Mouse (Mus musculus) heart, embryonic 12.5 days (tissue): ENCODE results near the gene Dok5. TPM values are rescaled to one million over a fixed set of nuclear protein-coding genes. Genes with fewer than 3 reads are reported as not detected.
A peak's percentile ranks its signal among the peaks of the same experiment; 100 is the strongest.

Experiments used
- ATAC-seq: fragments of 200-750 bp; cut with Nextera tagmentation; 2 replicates; pipeline ENCODE4 v1.8.0; 2017; ENCODE audit warnings: moderate TSS enrichment, moderate library complexity; ENCODE audit not compliant: insufficient number of reproducible peaks, low FRiP score
- H3K27ac ChIP-seq: fragments of 300-500 bp; sonication (generic); 2 replicates; pipeline ENCODE4 v1.5.1; 2016; ENCODE audit warnings: mild to moderate bottlenecking, moderate library complexity; ENCODE audit not compliant: poor library complexity, severe bottlenecking
- H3K27me3 ChIP-seq: fragments of 300-500 bp; sonication (generic); replicated peaks from 2 replicates; pipeline ENCODE4 v1.6.1; 2016; ENCODE audit warnings: mild to moderate bottlenecking, moderate library complexity
- H3K36me3 ChIP-seq: fragments of 300-500 bp; sonication (generic); 2 replicates; pipeline ENCODE4 v1.6.1; 2016; ENCODE audit warnings: mild to moderate bottlenecking, moderate library complexity
- H3K4me1 ChIP-seq: fragments of 300-500 bp; sonication (generic); replicated peaks from 2 replicates; pipeline ENCODE4 v1.6.1; 2016; ENCODE audit warnings: mild to moderate bottlenecking
- H3K4me2 ChIP-seq: fragments of 300-500 bp; sonication (generic); 2 replicates; pipeline ENCODE4 v1.6.1; 2016; ENCODE audit warnings: mild to moderate bottlenecking, moderate library complexity
- H3K4me3 ChIP-seq: fragments of 300-500 bp; sonication (generic); 2 replicates; pipeline ENCODE4 v1.5.1; 2016; ENCODE audit warnings: mild to moderate bottlenecking
- H3K9ac ChIP-seq: fragments of 300-500 bp; sonication (generic); 2 replicates; pipeline ENCODE4 v1.6.1; 2016; ENCODE audit warnings: mild to moderate bottlenecking, moderate library complexity
- H3K9me3 ChIP-seq: fragments of 300-500 bp; sonication (generic); replicated peaks from 2 replicates; pipeline ENCODE4 v1.6.1; 2016; ENCODE audit warnings: mild to moderate bottlenecking, moderate library complexity
- WGBS: fragments of 180-500 bp; shearing (Covaris S2); methylation state at CpG from one replicate; pipeline ENCODE4 v1.1.7; 2016; 5-methylcytosine and 5-hydroxymethylcytosine counted together
- polyA plus RNA-seq: library from polyadenylated mRNA; unstranded; fragments of >200 nt; fragmentation: Nextera tagmentation; extraction: Ambion mirVana; gene quantifications from 2 replicates; pipeline ENCODE4 v1.2.1, GENCODE M21; 2016

Dok5 gene
- polyA plus RNA-seq, 1 experiment from 2014 or later = 7.5 TPM

GRCm38 (mm10) chr2:170724136-170724535 lies 7.5 kb upstream of the Dok5 start:
- no peak for ATAC-seq
- Histone ChIP-seq H3K9me3 (no peaks in the 10 kb centered on the region), H3K4me2 (no peak overlapping the region), H3K27ac (no peak overlapping the region), H3K9ac (no peak overlapping the region), H3K4me3 (no peak overlapping the region), H3K27me3 (no peaks in the 10 kb centered on the region), H3K36me3 (no peaks in the 10 kb centered on the region), H3K4me1 (peaks cover 19% of the 10 kb centered on the region)
- WGBS = 53% methylated on average over 13 of the region's 13 CpGs

- no peak overlapping the region for H3K9ac ChIP-seq
- no peak overlapping the region for H3K4me3 ChIP-seq
- no peaks in the 10 kb centered on the region for H3K9me3 ChIP-seq
- H3K27ac ChIP-seq = no peak overlapping the region
- no peak for ATAC-seq
- WGBS = 66% methylated on average over 11 of the region's 11 CpGs
- no peak overlapping the region for H3K4me2 ChIP-seq
- H3K27me3 ChIP-seq = no peaks in the 10 kb centered on the region
- H3K4me1 ChIP-seq = peaks cover 20% of the 10 kb centered on the region
- H3K36me3 ChIP-seq = no peaks in the 10 kb centered on the region
These were observed 6.9 kb upstream of the Dok5 start for GRCm38 (mm10) chr2:170724716-170725115.

GRCm38 (mm10) chr2:170725796-170726195 lies 5.8 kb upstream of the Dok5 start:
- no peak overlapping the region for H3K27ac ChIP-seq
- ATAC-seq = no peak
- no peak overlapping the region for H3K4me3 ChIP-seq
- peaks cover 21% of the 10 kb centered on the region for H3K4me1 ChIP-seq
- H3K36me3 ChIP-seq = no peaks in the 10 kb centered on the region
- no peaks in the 10 kb centered on the region for H3K9me3 ChIP-seq
- no peak overlapping the region for H3K4me2 ChIP-seq
- no peaks in the 10 kb centered on the region for H3K27me3 ChIP-seq
- H3K9ac ChIP-seq = no peak overlapping the region
- 81% methylated on average over 5 of the region's 5 CpGs for WGBS

DNA sequence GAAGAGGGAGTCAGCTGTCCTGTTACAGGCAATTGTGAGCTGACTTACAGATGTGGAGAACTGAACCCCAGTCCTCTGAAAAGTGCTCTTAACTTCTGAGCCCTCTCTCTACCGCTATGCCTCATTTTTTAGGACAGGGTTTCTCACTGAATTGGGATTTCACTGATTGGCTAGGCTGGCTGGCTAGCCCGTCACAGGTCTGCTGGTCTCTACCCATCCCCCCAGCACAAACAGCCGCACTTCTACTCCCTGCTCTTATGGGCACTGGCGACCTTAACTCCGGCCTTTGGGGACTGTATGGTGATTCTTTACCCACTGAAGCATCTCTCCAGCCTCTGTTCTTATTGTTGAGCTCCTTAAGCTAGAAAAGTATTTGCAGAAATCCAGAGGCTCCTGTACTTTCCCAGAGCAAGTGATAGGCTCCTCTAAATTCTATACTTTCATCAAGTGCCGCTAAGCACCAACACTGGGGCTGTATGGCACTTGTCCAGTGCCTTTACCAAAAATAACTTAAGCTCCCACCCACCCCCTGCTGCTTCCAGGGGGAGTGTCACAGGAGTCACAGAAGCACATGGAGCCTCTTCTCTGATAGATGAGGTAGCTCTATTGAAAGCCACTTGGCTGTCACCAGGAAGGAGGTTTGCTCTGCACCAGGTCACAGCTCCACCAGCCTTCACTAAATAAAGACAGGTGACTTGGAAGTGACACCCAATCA lies 4.5 kb upstream of the Dok5 start:
- no peaks in the 10 kb centered on the region for H3K27me3 ChIP-seq
- 32% methylated on average over 6 of the region's 6 CpGs for WGBS
- H3K27ac ChIP-seq = peak overlapping the region; percentile 28; the same call in 1 of the 2 replicates
- H3K4me2 ChIP-seq = peak overlapping the region; percentile 51
- peaks cover 21% of the 10 kb centered on the region for H3K4me1 ChIP-seq
- no peak for ATAC-seq
- H3K4me3 ChIP-seq = no peak overlapping the region
- H3K36me3 ChIP-seq = no peaks in the 10 kb centered on the region
- no peak overlapping the region for H3K9ac ChIP-seq
- no peaks in the 10 kb centered on the region for H3K9me3 ChIP-seq

- H3K27ac ChIP-seq = no peak overlapping the region
- no peaks in the 10 kb centered on the region for H3K9me3 ChIP-seq
- WGBS = 89% methylated on average over 9 of the region's 9 CpGs
- no peaks in the 10 kb centered on the region for H3K36me3 ChIP-seq
- no peak overlapping the region for H3K9ac ChIP-seq
- no peak for ATAC-seq
- peaks cover 24% of the 10 kb centered on the region for H3K4me1 ChIP-seq
- H3K4me3 ChIP-seq = no peak overlapping the region
- H3K27me3 ChIP-seq = no peaks in the 10 kb centered on the region
- H3K4me2 ChIP-seq = no peak overlapping the region
These were observed 2.7 kb upstream of the Dok5 start for GRCm38 (mm10) chr2:170728864-170729263.

GRCm38 (mm10) chr2:170729661-170730060 lies 1.9 kb upstream of the Dok5 start:
- Histone ChIP-seq H3K9me3 (no peaks in the 10 kb centered on the region), H3K27me3 (no peaks in the 10 kb centered on the region), H3K4me3 (no peak overlapping the region), H3K4me1 (peaks cover 24% of the 10 kb centered on the region), H3K36me3 (no peaks in the 10 kb centered on the region), H3K4me2 (no peak overlapping the region), H3K27ac (no peak overlapping the region), H3K9ac (no peak overlapping the region)
- no peak for ATAC-seq
- 17% methylated on average over 2 of the region's 2 CpGs for WGBS

DNA sequence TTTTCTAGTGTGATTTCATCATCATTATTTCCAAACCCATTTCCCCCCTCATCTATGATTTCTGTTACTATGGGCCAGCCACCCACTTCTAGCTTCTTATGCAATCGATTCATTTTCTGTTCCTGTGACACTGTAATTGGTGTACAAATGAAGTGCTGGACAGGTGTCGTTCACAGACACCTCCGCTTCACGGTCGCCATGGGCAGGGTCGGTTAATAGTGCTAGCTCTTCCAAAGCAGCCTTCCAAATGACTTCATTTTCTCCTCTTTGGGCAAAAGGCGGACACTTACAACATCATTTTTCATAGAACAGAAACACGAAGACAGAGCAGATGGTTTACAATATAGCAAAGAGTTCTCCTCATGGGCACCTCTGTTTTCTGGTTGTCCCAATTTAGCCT lies 1.5 kb upstream of the Dok5 start:
- WGBS = 93% methylated on average over 8 of the region's 8 CpGs
- H3K27ac ChIP-seq = no peak overlapping the region
- no peak overlapping the region for H3K9ac ChIP-seq
- H3K36me3 ChIP-seq = no peaks in the 10 kb centered on the region
- no peak overlapping the region for H3K4me3 ChIP-seq
- no peaks in the 10 kb centered on the region for H3K27me3 ChIP-seq
- peaks cover 24% of the 10 kb centered on the region for H3K4me1 ChIP-seq
- H3K4me2 ChIP-seq = no peak overlapping the region
- H3K9me3 ChIP-seq = no peaks in the 10 kb centered on the region
- no peak for ATAC-seq

- Histone ChIP-seq H3K27ac (no peak overlapping the region), H3K9ac (no peak overlapping the region), H3K4me1 (peaks cover 30% of the 10 kb centered on the region), H3K9me3 (no peaks in the 10 kb centered on the region), H3K27me3 (no peaks in the 10 kb centered on the region), H3K4me3 (no peak overlapping the region), H3K36me3 (no peaks in the 10 kb centered on the region), H3K4me2 (no peak overlapping the region)
- 59% methylated on average over 13 of the region's 13 CpGs for WGBS
- no peak for ATAC-seq
These were observed 826 bp upstream of the Dok5 start for GRCm38 (mm10) chr2:170730781-170731180.

DNA sequence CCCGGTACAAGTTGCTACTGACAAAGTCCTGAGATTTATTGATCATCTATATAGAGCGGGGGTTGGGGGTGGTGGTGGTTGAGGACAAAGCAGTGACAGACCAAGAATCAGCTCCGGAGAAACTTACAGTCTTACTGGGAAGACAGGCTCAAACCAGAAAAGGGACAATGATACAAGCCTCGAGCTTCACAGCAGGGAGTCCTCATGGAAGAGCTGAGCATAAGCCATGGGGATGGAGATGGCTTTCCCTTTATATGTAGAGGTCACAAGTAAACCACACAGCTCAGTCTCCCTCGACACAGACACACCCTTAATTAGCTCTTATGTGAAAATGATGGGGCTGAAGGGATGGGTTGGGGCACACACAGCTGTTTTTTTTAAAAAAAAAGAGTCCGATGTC lies 402 bp upstream of the Dok5 start:
- no peak overlapping the region for H3K27ac ChIP-seq
- H3K4me3 ChIP-seq = peak overlapping the region; percentile 59
- peaks cover 30% of the 10 kb centered on the region for H3K4me1 ChIP-seq
- no peaks in the 10 kb centered on the region for H3K27me3 ChIP-seq
- 26% methylated on average over 6 of the region's 6 CpGs for WGBS
- H3K9me3 ChIP-seq = no peaks in the 10 kb centered on the region
- 0 out of 2 replicates have a peak, but pooled peaks have one; percentile 12 for ATAC-seq
- peak overlapping the region; percentile 84 for H3K4me2 ChIP-seq
- peak overlapping the region; percentile 34 for H3K9ac ChIP-seq
- H3K36me3 ChIP-seq = no peaks in the 10 kb centered on the region

DNA sequence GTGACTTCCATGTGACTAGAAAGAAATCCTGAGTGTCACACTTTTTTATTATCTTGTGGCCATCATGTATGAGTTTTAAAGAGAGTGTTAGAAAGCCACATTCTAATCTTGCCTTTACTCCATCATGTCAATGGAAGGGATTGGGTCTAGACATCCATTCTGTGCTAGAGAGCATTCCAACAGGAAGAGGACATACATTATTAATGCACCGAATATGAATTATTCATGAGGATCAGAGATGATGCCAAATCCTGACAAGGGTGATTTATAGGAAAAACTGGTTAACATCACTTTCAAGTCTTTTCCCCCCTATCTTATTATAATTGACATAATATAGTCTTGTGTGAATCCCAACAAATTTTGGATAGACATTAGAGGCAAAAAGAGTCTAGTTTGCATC lies 2.1 kb downstream of the Dok5 start:
- Histone ChIP-seq H3K4me1 (peaks cover 14% of the 10 kb centered on the region), H3K27ac (no peak overlapping the region), H3K4me2 (no peak overlapping the region), H3K9me3 (no peaks in the 10 kb centered on the region), H3K9ac (no peak overlapping the region), H3K36me3 (no peaks in the 10 kb centered on the region), H3K27me3 (no peaks in the 10 kb centered on the region), H3K4me3 (no peak overlapping the region)
- ATAC-seq = no peak
- WGBS = 86% methylated on average over 1 of the region's 1 CpGs

DNA sequence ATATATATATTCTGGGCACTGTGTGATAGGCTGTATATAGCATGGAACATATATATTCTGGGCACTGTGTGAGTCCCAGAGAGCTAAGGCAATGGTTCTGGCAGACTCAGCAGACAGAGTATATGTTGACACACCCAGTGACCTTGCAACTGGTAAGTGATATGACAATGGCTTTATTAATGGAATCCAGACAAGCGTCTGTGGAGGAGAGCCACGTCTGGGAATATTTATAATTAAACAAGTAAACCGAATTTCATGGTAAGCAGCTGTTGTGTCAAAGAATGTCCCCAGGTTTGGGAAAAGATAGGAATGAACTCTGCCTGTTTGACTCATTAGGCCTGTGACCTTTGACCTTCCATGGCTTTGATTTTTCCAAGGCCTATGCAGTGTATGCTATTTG lies 2.8 kb downstream of the Dok5 start:
- WGBS = 53% methylated on average over 3 of the region's 3 CpGs
- H3K9ac ChIP-seq = no peak overlapping the region

GRCm38 (mm10) chr2:170738446-170738845 lies 6.8 kb downstream of the Dok5 start:
- WGBS = 81% methylated on average over 9 of the region's 9 CpGs
- Histone ChIP-seq H3K9ac (no peak overlapping the region), H3K4me2 (no peak overlapping the region), H3K4me1 (peaks cover 26% of the 10 kb centered on the region), H3K4me3 (no peak overlapping the region), H3K9me3 (no peaks in the 10 kb centered on the region), H3K27me3 (no peaks in the 10 kb centered on the region), H3K36me3 (no peaks in the 10 kb centered on the region), H3K27ac (no peak overlapping the region)
- no peak for ATAC-seq

More for the DNA sequence above, 2.8 kb downstream of the Dok5 start:
- Histone ChIP-seq H3K4me3 (no peak overlapping the region), H3K4me1 (peaks cover 14% of the 10 kb centered on the region), H3K27ac (no peak overlapping the region), H3K4me2 (no peak overlapping the region), H3K36me3 (no peaks in the 10 kb centered on the region), H3K27me3 (no peaks in the 10 kb centered on the region), H3K9me3 (no peaks in the 10 kb centered on the region)
- no peak for ATAC-seq
